Mouse (Mus musculus): ENCODE measurements around the gene Acvr1b. TPM values are rescaled to one million over a fixed set of nuclear protein-coding genes. Genes with fewer than 3 reads are reported as not detected.

Acvr1b gene
- total RNA-seq, 2 experiments from 2014 or later, result 7.7 to 17.1 TPM

GRCm38 (mm10) chr15:101194951-101195823 lies 21.3 kb downstream of the Acvr1b start:
- ATAC-seq (ENCODE audit: poor library complexity, severe bottlenecking), result peak; percentile 44

DNA sequence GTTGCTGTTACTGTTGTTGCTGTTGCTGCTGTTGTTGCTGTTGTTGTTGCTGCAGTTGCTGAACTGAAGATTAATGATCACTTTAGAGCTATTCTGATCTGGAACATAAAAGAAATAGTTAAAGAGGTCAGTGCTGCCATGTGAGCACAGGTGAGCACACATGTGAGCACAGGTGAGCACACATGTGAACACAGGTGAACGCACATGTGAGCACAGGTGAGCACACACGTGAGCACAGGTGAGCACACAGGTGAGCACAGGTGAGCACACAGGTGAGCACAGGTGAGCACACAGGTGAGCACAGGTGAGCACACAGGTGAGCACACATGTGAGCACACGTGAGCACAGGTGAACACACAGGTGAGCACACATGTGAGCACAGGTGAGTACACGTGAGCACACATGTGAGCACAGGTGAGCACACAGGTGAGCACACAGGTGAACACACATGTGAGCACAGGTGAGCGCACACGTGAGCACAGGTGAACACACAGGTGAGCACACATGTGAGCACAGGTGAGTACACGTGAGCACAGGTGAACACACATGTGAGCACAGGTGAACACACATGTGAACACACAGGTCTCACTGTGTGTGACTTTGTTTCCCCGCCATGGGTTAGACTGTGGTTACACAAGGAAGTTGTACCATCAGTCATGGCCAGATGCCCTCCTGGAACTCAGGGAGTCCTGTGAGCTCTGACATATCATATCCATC lies 22.4 kb downstream of the Acvr1b start:
- no peak for ATAC-seq (ENCODE audit: poor library complexity, severe bottlenecking)

GRCm38 (mm10) chr15:101196961-101197360 lies 23.1 kb downstream of the Acvr1b start:
- no peak for ATAC-seq (ENCODE audit: poor library complexity, severe bottlenecking)

DNA sequence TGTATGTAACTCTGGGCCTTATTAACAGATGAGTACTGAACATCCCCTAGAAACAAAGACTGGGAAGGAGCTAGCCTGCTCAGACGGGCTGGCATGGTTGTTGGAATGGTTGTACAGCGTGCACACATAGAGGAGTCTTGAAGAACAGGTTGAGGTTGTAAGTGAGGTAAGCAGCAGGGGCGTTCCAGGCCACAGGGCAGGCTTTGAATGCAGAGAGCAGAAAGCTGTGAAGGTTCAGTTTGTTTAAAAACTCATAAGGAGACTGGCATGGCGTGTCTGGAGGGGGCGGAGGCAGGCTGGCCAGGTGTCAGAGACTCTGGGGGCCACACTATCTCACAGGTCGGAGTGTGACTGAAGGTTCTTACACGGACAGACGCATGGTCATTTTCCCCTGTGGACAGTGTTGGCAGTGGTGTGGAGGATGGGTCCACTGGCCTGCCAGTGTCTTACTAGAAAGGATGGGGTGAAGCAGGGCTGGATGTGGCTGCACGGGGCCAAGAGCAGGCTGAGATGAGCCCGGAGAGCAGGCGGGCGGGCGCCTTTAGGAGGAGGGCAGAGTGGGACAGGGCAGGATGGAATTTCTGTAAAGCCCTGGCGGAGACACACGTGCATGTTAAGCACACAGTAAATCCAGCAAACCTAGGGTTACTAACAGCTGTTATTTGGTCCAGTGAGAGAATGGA lies 23.8 kb downstream of the Acvr1b start:
- ATAC-seq (ENCODE audit: poor library complexity, severe bottlenecking), result no peak

DNA sequence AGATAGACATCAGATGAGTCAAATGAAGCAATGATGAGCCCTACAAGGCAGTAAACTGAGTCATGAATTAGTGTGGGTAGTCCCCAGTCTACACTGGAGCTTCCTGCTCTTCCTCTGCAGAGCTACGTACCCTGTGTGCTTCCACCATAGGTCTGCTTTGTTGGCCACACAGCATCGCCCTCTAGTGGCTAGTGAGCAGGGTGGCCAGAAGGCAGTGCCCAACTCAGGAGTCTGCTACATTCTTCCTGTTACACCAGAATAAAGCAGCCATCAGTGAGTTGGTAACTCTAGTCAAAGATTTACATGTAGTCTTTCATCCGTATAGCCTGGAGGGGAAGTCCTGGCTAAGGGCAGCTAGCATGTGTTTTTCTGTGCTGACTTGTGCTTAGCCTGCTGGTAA lies 24.4 kb downstream of the Acvr1b start:
- peak; percentile 81 for ATAC-seq (ENCODE audit: poor library complexity, severe bottlenecking)

- ATAC-seq (ENCODE audit: poor library complexity, severe bottlenecking), result no peak
Observed at GRCm38 (mm10) chr15:101198850-101199249, 25.0 kb downstream of the Acvr1b start.

DNA sequence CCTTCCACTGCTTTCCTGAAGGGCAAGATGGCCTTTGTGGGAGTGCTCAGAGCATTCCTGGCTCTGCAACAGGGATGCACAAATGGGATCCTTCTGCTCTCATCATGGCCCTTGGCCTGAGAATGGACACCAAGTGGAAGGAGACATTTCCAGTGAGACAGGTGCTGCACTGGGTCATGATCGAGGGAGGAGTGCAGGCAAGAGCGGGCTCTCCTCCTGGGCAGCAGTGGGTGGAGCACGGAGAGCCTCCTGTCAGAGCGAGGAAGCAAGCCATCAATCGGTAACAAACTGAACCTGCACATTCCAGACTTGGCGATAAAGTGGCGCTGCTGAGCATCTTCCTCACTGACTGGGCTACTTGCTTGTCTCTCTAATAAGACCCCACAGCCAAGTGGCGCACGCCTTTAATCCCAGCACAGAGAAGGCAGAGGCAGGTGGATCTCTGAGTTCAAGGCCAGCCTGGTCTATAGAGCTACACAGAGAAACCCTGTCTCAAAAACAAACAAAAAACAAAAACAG lies 27.0 kb downstream of the Acvr1b start:
- no peak for ATAC-seq (ENCODE audit: poor library complexity, severe bottlenecking)

DNA sequence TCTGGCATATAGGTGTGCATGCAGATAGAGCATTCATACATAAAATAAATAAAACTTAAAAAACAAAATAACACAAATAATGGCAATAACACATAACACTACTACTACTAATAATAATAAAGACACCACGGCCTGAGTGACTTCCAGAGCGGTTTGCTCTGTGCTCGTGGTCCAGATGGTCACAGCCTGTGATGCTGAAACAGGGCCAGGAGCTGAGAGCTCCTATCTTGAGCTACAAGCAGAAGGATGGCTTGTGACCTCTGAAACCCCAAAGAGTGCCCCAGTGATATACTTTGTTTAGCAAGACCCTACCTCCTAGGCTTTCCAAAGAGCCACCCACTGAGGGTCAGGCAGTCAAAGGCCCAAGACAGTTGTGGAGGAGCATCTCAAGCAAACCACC lies 27.5 kb downstream of the Acvr1b start:
- no peak for ATAC-seq (ENCODE audit: poor library complexity, severe bottlenecking)

DNA sequence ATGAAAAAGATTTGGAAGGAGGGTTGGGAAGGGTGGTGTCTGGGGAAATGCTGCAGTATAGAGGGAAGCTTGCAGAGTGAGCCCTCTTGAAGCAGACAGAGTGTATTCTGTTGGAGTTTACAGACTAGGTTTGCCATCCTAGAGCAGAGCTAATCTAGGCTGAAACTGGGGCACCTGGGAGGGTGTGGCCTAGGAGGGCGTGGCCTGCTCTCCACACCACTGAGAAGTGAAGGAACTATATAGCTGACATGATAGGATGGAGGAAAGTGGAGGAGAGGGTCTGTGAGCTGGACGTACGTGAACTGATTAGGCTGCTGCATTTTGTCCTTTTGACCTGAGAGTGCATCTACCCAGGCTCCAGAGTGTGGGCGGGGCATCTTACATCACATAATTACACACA lies 29.8 kb downstream of the Acvr1b start:
- no peak for ATAC-seq (ENCODE audit: poor library complexity, severe bottlenecking)

DNA sequence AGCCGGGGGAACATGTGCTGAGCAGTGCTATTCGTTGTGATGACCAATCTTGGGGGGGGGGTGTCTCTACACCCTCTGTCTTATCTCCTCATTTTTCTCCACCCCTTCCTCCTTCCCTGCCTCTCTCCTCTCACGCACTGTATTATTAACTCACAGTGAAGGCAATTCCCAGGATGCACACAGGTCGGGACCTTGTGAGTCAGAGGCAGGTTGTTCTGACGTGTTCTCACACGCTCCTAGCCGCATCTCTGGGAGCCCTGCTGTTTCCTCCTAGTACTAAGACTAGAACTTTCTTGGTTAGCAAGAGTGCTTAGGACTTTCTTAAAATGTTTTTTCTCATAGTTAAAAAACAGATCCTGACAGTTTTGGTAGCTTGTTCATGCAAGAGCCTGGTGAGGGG lies 30.9 kb downstream of the Acvr1b start:
- no peak for ATAC-seq (ENCODE audit: poor library complexity, severe bottlenecking)

- peak; percentile 63 for ATAC-seq (ENCODE audit: poor library complexity, severe bottlenecking)
Observed at GRCm38 (mm10) chr15:101210228-101210627, 36.4 kb downstream of the Acvr1b start.

- no peak for ATAC-seq (ENCODE audit: poor library complexity, severe bottlenecking)
Observed at GRCm38 (mm10) chr15:101210998-101211613, 37.2 kb downstream of the Acvr1b start.

- ATAC-seq (ENCODE audit: poor library complexity, severe bottlenecking), result no peak
Observed at GRCm38 (mm10) chr15:101212435-101212834, 38.6 kb downstream of the Acvr1b start.

GRCm38 (mm10) chr15:101215136-101215535 lies 41.3 kb downstream of the Acvr1b start:
- no peak for ATAC-seq (ENCODE audit: poor library complexity, severe bottlenecking)

GRCm38 (mm10) chr15:101216036-101216435 lies 42.2 kb downstream of the Acvr1b start:
- ATAC-seq (ENCODE audit: poor library complexity, severe bottlenecking), result no peak

GRCm38 (mm10) chr15:101220905-101221297 lies 47.0 kb downstream of the Acvr1b start:
- ATAC-seq (ENCODE audit: poor library complexity, severe bottlenecking), result no peak

DNA sequence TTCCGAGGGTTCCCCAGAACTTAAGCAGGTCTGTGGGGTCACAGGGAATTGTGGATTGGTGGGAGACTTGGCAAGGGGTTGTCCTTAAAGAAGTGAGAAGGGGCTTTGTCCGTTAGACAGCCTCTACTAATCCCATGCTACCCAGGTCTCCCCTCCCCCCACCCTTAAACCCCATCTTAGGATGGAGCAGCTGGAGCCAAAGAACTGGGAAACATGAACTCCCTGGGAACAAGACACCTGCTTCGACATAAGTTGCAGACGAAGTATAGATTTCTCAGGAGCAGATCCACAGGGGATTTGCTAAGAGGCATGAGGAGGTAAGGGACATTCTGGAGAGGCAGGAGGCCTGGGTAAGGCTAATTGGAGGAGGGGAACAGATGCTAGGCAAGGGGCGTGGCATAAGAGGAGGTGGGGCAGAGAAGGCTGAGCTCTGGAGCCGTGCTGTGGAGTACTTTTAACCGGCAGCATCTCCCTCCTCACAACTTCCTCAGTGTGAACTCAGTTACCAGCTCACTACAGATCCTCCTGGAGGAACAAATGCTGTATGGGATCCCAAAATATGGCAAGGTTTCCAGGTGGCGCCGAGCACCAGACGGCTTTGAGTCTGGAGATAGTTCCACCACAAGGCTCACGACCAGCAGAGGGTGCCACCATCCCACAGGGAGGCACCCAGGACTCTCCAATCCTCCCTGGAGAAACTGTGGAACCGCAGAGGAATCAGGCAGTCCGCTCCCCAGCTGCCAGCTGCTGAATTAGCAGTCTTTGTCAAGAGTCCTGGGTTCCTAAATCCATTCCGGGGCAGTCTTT lies 47.6 kb downstream of the Acvr1b start:
- ATAC-seq (ENCODE audit: poor library complexity, severe bottlenecking), result peak; percentile 40

DNA sequence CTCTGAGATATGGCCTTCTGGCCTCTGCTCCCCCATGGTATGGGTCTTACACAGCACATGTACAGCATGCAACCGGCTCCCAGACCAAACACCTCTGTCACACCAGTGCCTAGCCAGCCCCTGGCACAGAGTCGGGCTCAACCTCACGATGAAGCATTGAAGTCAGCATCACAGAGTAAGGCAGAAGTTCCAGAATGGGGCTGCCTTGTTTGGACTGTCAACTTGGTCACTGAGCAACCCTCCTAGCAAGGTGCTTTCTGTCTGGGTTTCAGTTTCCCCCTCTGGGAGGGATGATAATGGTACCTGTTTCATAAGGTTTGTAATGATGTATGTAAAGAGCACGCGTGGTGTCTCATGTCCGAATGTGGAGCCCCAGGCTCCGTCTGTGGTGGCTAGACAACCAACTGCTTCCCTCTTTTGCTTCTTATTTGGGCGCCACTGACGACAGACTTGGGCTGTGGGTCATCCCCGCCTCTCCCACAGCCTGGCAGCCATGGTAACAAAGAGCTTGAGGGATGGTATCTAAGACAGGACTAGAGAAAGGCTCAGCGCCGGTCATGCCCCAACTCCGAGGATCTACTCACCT lies 49.1 kb downstream of the Acvr1b start:
- peak; percentile 59 for ATAC-seq (ENCODE audit: poor library complexity, severe bottlenecking)

DNA sequence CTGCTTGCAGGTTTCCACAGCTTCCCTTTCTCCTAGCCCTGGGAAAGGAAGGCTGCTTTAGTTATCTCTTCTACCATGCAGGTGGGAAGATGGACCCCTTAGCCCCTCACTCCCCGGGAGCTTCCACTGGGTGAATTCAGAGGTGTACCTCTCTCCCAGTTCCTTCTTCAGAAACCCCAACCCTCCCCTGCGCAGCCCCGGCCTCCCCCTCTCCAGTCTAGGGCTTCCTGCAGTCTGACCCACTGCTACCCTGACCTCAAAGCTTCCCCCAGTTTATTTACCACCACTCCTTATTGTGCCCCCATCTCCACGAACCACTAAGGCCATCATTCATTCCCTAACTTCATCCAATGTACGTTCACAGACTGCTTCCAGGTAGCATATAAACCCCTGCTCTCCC lies 49.7 kb downstream of the Acvr1b start:
- ATAC-seq (ENCODE audit: poor library complexity, severe bottlenecking), result no peak

All from megakaryocyte, adult 5-6 weeks (primary cell).